Mouse (Mus musculus) stomach, postnatal 0 days (tissue): ENCODE results near the gene Fam227b. TPM values are rescaled to one million over a fixed set of nuclear protein-coding genes. Genes with fewer than 3 reads are reported as not detected.

Experiments
- ATAC-seq: fragments of 200-750 bp; cut with Nextera tagmentation; 2 replicates; pipeline ENCODE4 v1.8.0; 2017; ENCODE audit not compliant: low FRiP score, low TSS enrichment
- DNase-seq: peaks from one replicate; pipeline ENCODE4 v3.0.0-alpha.2; 2016; ENCODE audit warnings: low spot score
- H3K27ac ChIP-seq: fragments of 300-500 bp; sonication (generic); replicated peaks from 2 replicates; pipeline ENCODE4 v1.5.1; 2014; ENCODE audit warnings: mild to moderate bottlenecking, control low read depth
- H3K27me3 ChIP-seq: fragments of 300-500 bp; sonication (generic); 2 replicates; pipeline ENCODE4 v1.6.1; 2014; ENCODE audit warnings: low read length; ENCODE audit not compliant: control insufficient read depth, insufficient read depth
- H3K36me3 ChIP-seq: fragments of 300-500 bp; sonication (generic); 2 replicates; pipeline ENCODE4 v1.6.1; 2014; ENCODE audit warnings: low read length, mixed read lengths; ENCODE audit not compliant: control insufficient read depth, insufficient read depth
- H3K4me1 ChIP-seq: fragments of 300-500 bp; sonication (generic); replicated peaks from 2 replicates; pipeline ENCODE4 v1.6.1; 2014; ENCODE audit warnings: antibody characterized with exemption; ENCODE audit not compliant: control insufficient read depth, insufficient read depth
- H3K4me2 ChIP-seq: fragments of 300-500 bp; sonication (generic); replicated peaks from 2 replicates; pipeline ENCODE4 v1.6.1; 2014; ENCODE audit warnings: low read depth, mild to moderate bottlenecking, control low read depth, moderate library complexity
- H3K4me3 ChIP-seq: fragments of 300-500 bp; sonication (generic); 2 replicates; pipeline ENCODE4 v1.5.1; 2014; ENCODE audit warnings: low read depth, low read length, control low read depth
- H3K9ac ChIP-seq: fragments of 300-500 bp; sonication (generic); 2 replicates; pipeline ENCODE4 v1.6.1; 2014; ENCODE audit warnings: mild to moderate bottlenecking, low read length, control low read depth, mixed read lengths
- H3K9me3 ChIP-seq: fragments of 300-500 bp; sonication (generic); 2 replicates; pipeline ENCODE4 v1.6.1; 2016; ENCODE audit warnings: low read length; ENCODE audit not compliant: control insufficient read depth
- CTCF ChIP-seq: IDR thresholded peaks from 2 replicates; pipeline ENCODE4 v1.5.1; 2016; ENCODE audit warnings: antibody characterized with exemption, low read depth, mild to moderate bottlenecking, moderate library complexity
- EP300 ChIP-seq: optimal IDR thresholded peaks from 2 replicates; pipeline ENCODE3; 2016; ENCODE audit warnings: antibody characterized with exemption
- WGBS: fragments of 180-500 bp; shearing (Covaris S2); extraction: QIAGEN DNeasy Blood & Tissue Kit; methylation state at CpG from one replicate; pipeline ENCODE4 v1.1.7; 2014; 5-methylcytosine and 5-hydroxymethylcytosine counted together
- polyA plus RNA-seq: library from polyadenylated mRNA; unstranded; fragments of >200 nt; fragmentation: Nextera tagmentation; extraction: Ambion mirVana; gene quantifications from 2 replicates; pipeline ENCODE4 v1.2.1, GENCODE M21; 2015

Gene Fam227b
- polyA plus RNA-seq, 1 experiment from 2014 or later, result not detected

GRCm38 (mm10) chr2:125943301-125943700, 208.5 kb downstream of the Fam227b start:
- no peak overlapping the region for H3K9ac ChIP-seq
- WGBS, result 63% methylated on average over 1 of the region's 1 CpGs
- TF ChIP-seq EP300 (no peak), CTCF (no peak)

GRCm38 (mm10) chr2:125941111-125941785, 210.6 kb downstream of the Fam227b start:
- TF ChIP-seq EP300 (no peak), CTCF (no peak)

More at GRCm38 (mm10) chr2:125943301-125943700, 208.5 kb downstream of the Fam227b start:
- ATAC-seq (no peak), DNase-seq (no peak)
- Histone ChIP-seq H3K27ac (no peak overlapping the region), H3K36me3 (0 out of 2 replicates have a peak, but pooled peaks cover 4% of the 10 kb centered on the region), H3K4me1 (no peaks in the 10 kb centered on the region), H3K27me3 (no peaks in the 10 kb centered on the region), H3K4me3 (no peak overlapping the region), H3K4me2 (no peak overlapping the region), H3K9me3 (no peaks in the 10 kb centered on the region)

GRCm38 (mm10) chr2:125938993-125939642, 212.7 kb downstream of the Fam227b start:
- H3K27me3 ChIP-seq, result no peaks in the 10 kb centered on the region
- no peaks in the 10 kb centered on the region for H3K9me3 ChIP-seq
- H3K27ac ChIP-seq, result no peak overlapping the region
- H3K4me1 ChIP-seq, result no peaks in the 10 kb centered on the region
- peaks cover 2% of the 10 kb centered on the region; the same call in 1 of the 2 replicates for H3K36me3 ChIP-seq
- DNase-seq (no peak), ATAC-seq (no peak)
- no peak overlapping the region for H3K4me3 ChIP-seq
- no peak overlapping the region for H3K4me2 ChIP-seq
- WGBS, result 88% methylated on average over 6 of the region's 6 CpGs
- no peak overlapping the region for H3K9ac ChIP-seq
- TF ChIP-seq CTCF, result no peak
- TF ChIP-seq EP300, result no peak

More at GRCm38 (mm10) chr2:125941111-125941785, 210.6 kb downstream of the Fam227b start:
- Histone ChIP-seq H3K36me3 (no peaks in the 10 kb centered on the region), H3K4me1 (no peaks in the 10 kb centered on the region), H3K4me2 (no peak overlapping the region), H3K9ac (no peak overlapping the region), H3K9me3 (no peaks in the 10 kb centered on the region), H3K4me3 (no peak overlapping the region), H3K27ac (no peak overlapping the region), H3K27me3 (no peaks in the 10 kb centered on the region)
- WGBS, result 71% methylated on average over 6 of the region's 6 CpGs
- DNase-seq, result no peak
- ATAC-seq, result no peak

GRCm38 (mm10) chr2:125936396-125936795, 215.4 kb downstream of the Fam227b start:
- no peak overlapping the region for H3K9ac ChIP-seq
- no peaks in the 10 kb centered on the region for H3K4me1 ChIP-seq
- no peak for DNase-seq
- WGBS, result 56% methylated on average over 5 of the region's 5 CpGs
- no peak for ATAC-seq
- no peaks in the 10 kb centered on the region for H3K27me3 ChIP-seq
- H3K4me2 ChIP-seq, result no peak overlapping the region
- H3K27ac ChIP-seq, result no peak overlapping the region
- H3K4me3 ChIP-seq, result no peak overlapping the region
- no peaks in the 10 kb centered on the region for H3K9me3 ChIP-seq
- H3K36me3 ChIP-seq, result peaks cover 2% of the 10 kb centered on the region; the same call in 1 of the 2 replicates
- TF ChIP-seq EP300 (no peak), CTCF (peak; percentile 35)

- Histone ChIP-seq H3K9ac (no peak overlapping the region), H3K36me3 (peaks cover 2% of the 10 kb centered on the region), H3K9me3 (no peaks in the 10 kb centered on the region), H3K27ac (no peak overlapping the region), H3K4me1 (no peaks in the 10 kb centered on the region), H3K4me3 (no peak overlapping the region), H3K27me3 (no peaks in the 10 kb centered on the region), H3K4me2 (no peak overlapping the region)
- TF ChIP-seq CTCF (no peak), EP300 (no peak)
- DNase-seq (no peak), ATAC-seq (no peak)
- WGBS, result 65% methylated on average over 3 of the region's 3 CpGs
Observed at GRCm38 (mm10) chr2:125933977-125934376, 217.8 kb downstream of the Fam227b start.

Other genes with a start within 250 kb of the Fam227b start
- gene Fgf7, start 117.3 kb downstream of the Fam227b start, polyA plus RNA-seq, result 4.3 and 5.5 TPM in 2 replicates
- gene Dtwd1, start 137 bp upstream of the Fam227b start, polyA plus RNA-seq, result 20.8 and 21.2 TPM in 2 replicates
- not detected in 2 replicates for gene Gm17555, start 63.1 kb upstream of the Fam227b start, polyA plus RNA-seq